Mouse (Mus musculus) kidney, adult 2 months (tissue): ENCODE data around the gene Prkar1b. TPM values are rescaled to one million over a fixed set of nuclear protein-coding genes. Genes with fewer than 3 reads are reported as not detected.
A peak's percentile ranks its signal among the peaks of the same experiment; 100 is the strongest.

Experiments used
- DNase-seq: peaks from one replicate; pipeline ENCODE4 v3.0.0; 2021
- H3K27ac ChIP-seq: fragments of 200-500 bp; 2 replicates; pipeline ENCODE4 v1.5.1; 2012; ENCODE audit warnings: low read depth, low read length, control low read depth, inconsistent platforms; ENCODE audit not compliant: insufficient read depth
- H3K27me3 ChIP-seq: fragments of 200-500 bp; replicated peaks from 2 replicates; pipeline ENCODE4 v1.6.1; 2012; ENCODE audit warnings: mild to moderate bottlenecking, moderate library complexity, low read length, inconsistent platforms; ENCODE audit not compliant: control insufficient read depth, insufficient read depth
- H3K36me3 ChIP-seq: fragments of 200-500 bp; 2 replicates; pipeline ENCODE4 v1.6.1; 2012; ENCODE audit warnings: mild to moderate bottlenecking, moderate library complexity, low read length, inconsistent platforms; ENCODE audit not compliant: control insufficient read depth, insufficient read depth
- H3K4me1 ChIP-seq: fragments of 200-500 bp; 2 replicates; pipeline ENCODE4 v1.6.1; 2011; ENCODE audit warnings: low read length; ENCODE audit not compliant: control insufficient read depth, insufficient read depth
- H3K4me3 ChIP-seq: fragments of 200-500 bp; 2 replicates; pipeline ENCODE4 v1.5.1; 2011; ENCODE audit warnings: mild to moderate bottlenecking, low read depth, low read length, control low read depth; ENCODE audit not compliant: insufficient read depth
- CTCF ChIP-seq: fragments of 200-500 bp; conservative IDR thresholded peaks from 2 replicates; pipeline ENCODE4 v1.5.1; 2011; ENCODE audit warnings: low read depth, mild to moderate bottlenecking, control low read depth, low read length, moderate library complexity, mixed read lengths; ENCODE audit not compliant: insufficient read depth, insufficient read length
- POLR2A ChIP-seq: fragments of 200-500 bp; IDR thresholded peaks from one replicate; pipeline ENCODE4 v1.6.1; 2011; ENCODE audit warnings: low read depth, low read length, control low read depth
- WGBS: fragments of 180-500 bp; shearing (Covaris S2); methylation state at CpG from one replicate; pipeline ENCODE4 v1.1.7; 2018; 5-methylcytosine and 5-hydroxymethylcytosine counted together
- polyA plus RNA-seq: library from polyadenylated mRNA; depleted of rRNA; stranded (reverse); fragments of >200 nt; gene quantifications from 2 replicates; pipeline ENCODE4 v1.2.3, GENCODE M21; 2012

Gene Prkar1b
- polyA plus RNA-seq, 1 experiment: 7.1 TPM

GRCm38 (mm10) chr5:139020595-139020994 lies 129.2 kb downstream of the Prkar1b start:
- TF ChIP-seq CTCF (no peak), POLR2A (no peak)
- H3K36me3 ChIP-seq: no peaks in the 10 kb centered on the region
- H3K4me1 ChIP-seq: peaks cover 5% of the 10 kb centered on the region; the same call in 1 of the 2 replicates
- H3K4me3 ChIP-seq: no peak overlapping the region
- WGBS: 40% methylated on average over 6 of the region's 6 CpGs
- H3K27me3 ChIP-seq: no peaks in the 10 kb centered on the region
- H3K27ac ChIP-seq: no peak overlapping the region
- DNase-seq: peak; percentile 72

DNA sequence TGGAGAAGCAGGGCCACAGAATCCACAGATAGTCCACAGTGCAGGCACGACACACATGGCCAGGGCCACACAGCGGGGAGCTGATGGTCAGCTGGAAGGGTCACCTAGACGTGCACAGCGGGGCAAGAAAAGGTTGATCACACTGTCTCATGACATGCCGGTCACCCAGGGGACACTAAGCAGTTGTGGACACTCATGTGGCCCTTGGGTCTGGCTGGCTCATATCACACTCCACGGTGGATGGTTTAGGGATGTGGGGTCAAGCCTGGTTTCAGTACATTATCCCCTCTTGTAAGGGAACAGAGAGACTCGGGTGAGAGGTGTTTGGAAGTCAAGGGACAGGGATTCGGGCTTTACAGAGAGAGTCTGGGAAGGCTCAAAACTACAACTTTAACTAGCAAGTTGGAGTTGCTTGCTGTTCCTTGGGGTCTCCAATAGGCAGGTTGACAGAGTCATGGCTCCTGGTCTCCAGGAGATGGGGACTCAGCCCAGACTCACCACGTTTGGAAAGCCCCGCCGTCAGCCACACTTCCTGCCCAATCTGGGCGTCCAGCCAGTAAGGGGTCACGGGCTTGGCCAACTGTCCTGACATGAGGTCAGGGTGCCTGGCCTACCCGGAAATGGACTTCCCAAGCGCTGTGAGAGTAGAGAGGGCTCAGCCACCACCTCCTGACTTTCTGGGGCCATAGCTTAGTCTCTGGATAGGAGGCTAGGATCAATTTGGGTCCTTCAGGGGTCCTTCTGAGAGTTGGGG lies 132.3 kb downstream of the Prkar1b start:
- TF ChIP-seq POLR2A (no peak), CTCF (no peak)
- H3K4me3 ChIP-seq: no peak overlapping the region
- WGBS: 60% methylated on average over 15 of the region's 15 CpGs
- peaks cover 13% of the 10 kb centered on the region; the same call in 1 of the 2 replicates for H3K4me1 ChIP-seq
- H3K36me3 ChIP-seq: no peaks in the 10 kb centered on the region
- peak; percentile 95 for DNase-seq
- H3K27me3 ChIP-seq: no peaks in the 10 kb centered on the region
- H3K27ac ChIP-seq: no peak overlapping the region

- H3K27ac ChIP-seq: no peak overlapping the region
Observed at GRCm38 (mm10) chr5:139015097-139015496, 134.7 kb downstream of the Prkar1b start.

GRCm38 (mm10) chr5:139010649-139011048 lies 139.2 kb downstream of the Prkar1b start:
- no peak for DNase-seq
- H3K4me3 ChIP-seq: no peak overlapping the region
- TF ChIP-seq POLR2A (no peak), CTCF (no peak)
- whole genome bisulfite sequencing: 79% methylated on average over 2 of the region's 2 CpGs
- H3K4me1 ChIP-seq: peaks cover 8% of the 10 kb centered on the region; the same call in 1 of the 2 replicates
- H3K27me3 ChIP-seq: no peaks in the 10 kb centered on the region
- no peaks in the 10 kb centered on the region for H3K36me3 ChIP-seq
- no peak overlapping the region for H3K27ac ChIP-seq

More at GRCm38 (mm10) chr5:139015097-139015496, 134.7 kb downstream of the Prkar1b start:
- peak; percentile 91 for DNase-seq
- Histone ChIP-seq H3K4me3 (no peak overlapping the region), H3K36me3 (no peaks in the 10 kb centered on the region), H3K27me3 (no peaks in the 10 kb centered on the region), H3K4me1 (peaks cover 13% of the 10 kb centered on the region; the same call in 1 of the 2 replicates)
- TF ChIP-seq CTCF (no peak), POLR2A (no peak)
- 19% methylated on average over 3 of the region's 3 CpGs for WGBS

DNA sequence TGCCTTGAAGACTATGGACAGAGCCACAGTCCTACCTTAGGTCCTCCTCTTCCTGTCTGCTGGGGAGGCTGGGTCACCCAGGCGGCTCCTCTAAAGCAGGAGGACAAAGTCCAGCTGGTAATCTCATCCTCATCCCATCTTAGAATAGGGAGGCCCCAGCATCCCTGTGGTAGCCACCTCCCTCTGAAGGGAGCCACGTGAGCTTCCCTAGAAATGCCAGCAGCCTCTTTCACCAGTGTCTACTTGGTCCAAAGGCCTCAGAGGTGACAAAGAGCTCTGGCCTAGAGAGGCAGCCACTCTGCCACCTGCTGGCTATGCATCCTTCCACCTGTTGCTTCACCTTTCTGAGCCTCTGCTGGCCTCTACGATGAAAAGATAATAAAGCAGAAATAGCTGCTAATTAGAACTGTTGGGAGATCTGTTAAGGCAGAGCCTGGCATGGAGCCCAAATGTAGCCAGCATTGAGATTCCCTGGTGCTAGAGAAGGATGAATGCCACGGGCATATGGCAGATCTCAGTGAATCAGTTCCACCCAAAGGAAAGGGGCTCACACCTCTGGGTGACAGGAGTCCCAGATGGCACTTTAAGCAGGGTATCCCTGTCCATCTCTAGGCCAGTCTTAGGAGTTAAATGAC lies 142.5 kb downstream of the Prkar1b start:
- WGBS: 42% methylated on average over 4 of the region's 4 CpGs
- no peaks in the 10 kb centered on the region for H3K27me3 ChIP-seq
- H3K27ac ChIP-seq: no peak overlapping the region
- no peak for TF ChIP-seq POLR2A
- peak; percentile 83 for TF ChIP-seq CTCF
- no peak overlapping the region for H3K4me3 ChIP-seq
- H3K36me3 ChIP-seq: no peaks in the 10 kb centered on the region
- H3K4me1 ChIP-seq: no peaks in the 10 kb centered on the region
- peak; percentile 81 for DNase-seq

- Histone ChIP-seq H3K4me3 (no peak overlapping the region), H3K27ac (no peak overlapping the region), H3K4me1 (no peaks in the 10 kb centered on the region), H3K27me3 (no peaks in the 10 kb centered on the region), H3K36me3 (no peaks in the 10 kb centered on the region)
- no peak for DNase-seq
- TF ChIP-seq POLR2A (no peak), CTCF (no peak)
- 92% methylated on average over 6 of the region's 6 CpGs for WGBS
Observed at GRCm38 (mm10) chr5:139004588-139004987, 145.2 kb downstream of the Prkar1b start.

GRCm38 (mm10) chr5:138999716-139000115 lies 150.1 kb downstream of the Prkar1b start:
- peaks cover 14% of the 10 kb centered on the region for H3K4me1 ChIP-seq
- no peak overlapping the region for H3K4me3 ChIP-seq
- no peaks in the 10 kb centered on the region for H3K36me3 ChIP-seq
- TF ChIP-seq POLR2A: no peak
- TF ChIP-seq CTCF: no peak
- H3K27me3 ChIP-seq: no peaks in the 10 kb centered on the region
- H3K27ac ChIP-seq: no peak overlapping the region
- no peak for DNase-seq
- 65% methylated on average over 7 of the region's 7 CpGs for WGBS
